Mouse (Mus musculus) embryonic facial prominence, embryonic 11.5 days (tissue): ENCODE data around the gene Vmn2r96. TPM values are rescaled to one million over a fixed set of nuclear protein-coding genes. Genes with fewer than 3 reads are reported as not detected.
"Not testable (repeated sequence)": the region's sequence is repeated elsewhere in the genome, so short reads cannot be mapped to it uniquely, and the experiment has no call there.

Source experiments
- ATAC-seq: fragments of 200-750 bp; cut with Nextera tagmentation; replicated peaks from 2 replicates; pipeline ENCODE4 v1.8.0; 2017; ENCODE audit warnings: low read depth; ENCODE audit not compliant: insufficient number of reproducible peaks, low FRiP score, low TSS enrichment
- DNase-seq: peaks from one replicate; pipeline ENCODE4 v3.0.0-alpha.2; 2015; ENCODE audit warnings: low spot score
- H3K27ac ChIP-seq: fragments of 300-500 bp; sonication (generic); replicated peaks from 2 replicates; pipeline ENCODE4 v1.5.1; 2014; ENCODE audit warnings: mild to moderate bottlenecking, low read depth, low read length, control low read depth
- H3K27me3 ChIP-seq: fragments of 300-500 bp; sonication (generic); 2 replicates; pipeline ENCODE4 v1.6.1; 2014; ENCODE audit warnings: mild to moderate bottlenecking, low read length, moderate library complexity, mixed read lengths; ENCODE audit not compliant: control insufficient read depth, insufficient read depth
- H3K36me3 ChIP-seq: fragments of 300-500 bp; sonication (generic); replicated peaks from 2 replicates; pipeline ENCODE4 v1.6.1; 2014; ENCODE audit warnings: low read depth, mild to moderate bottlenecking, low read length, moderate library complexity, mixed read lengths; ENCODE audit not compliant: control insufficient read depth, insufficient read depth
- H3K4me1 ChIP-seq: fragments of 300-500 bp; sonication (generic); 2 replicates; pipeline ENCODE4 v1.6.1; 2014; ENCODE audit warnings: low read length, mixed read lengths; ENCODE audit not compliant: control insufficient read depth, insufficient read depth
- H3K4me2 ChIP-seq: fragments of 300-500 bp; sonication (generic); 2 replicates; pipeline ENCODE4 v1.6.1; 2014; ENCODE audit warnings: low read depth, mild to moderate bottlenecking, control low read depth, low read length, moderate library complexity
- H3K4me3 ChIP-seq: fragments of 300-500 bp; sonication (generic); 2 replicates; pipeline ENCODE4 v1.5.1; 2014; ENCODE audit warnings: low read depth, low read length, control low read depth
- H3K9ac ChIP-seq: fragments of 300-500 bp; sonication (generic); replicated peaks from 2 replicates; pipeline ENCODE4 v1.6.1; 2014; ENCODE audit warnings: mild to moderate bottlenecking, control low read depth, low read length
- H3K9me3 ChIP-seq: fragments of 300-500 bp; sonication (generic); replicated peaks from 2 replicates; pipeline ENCODE4 v1.6.1; 2016; ENCODE audit warnings: mild to moderate bottlenecking, low read length, inconsistent platforms, mixed read lengths; ENCODE audit not compliant: control insufficient read depth
- WGBS: fragments of 180-500 bp; shearing (Covaris S2); extraction: QIAGEN DNeasy Blood & Tissue Kit; methylation state at CpG from one replicate; pipeline ENCODE4 v1.1.7; 2014; 5-methylcytosine and 5-hydroxymethylcytosine counted together
- polyA plus RNA-seq: library from polyadenylated mRNA; unstranded; fragments of >200 nt; fragmentation: Nextera tagmentation; extraction: Ambion mirVana; gene quantifications from 2 replicates; pipeline ENCODE4 v1.2.1, GENCODE M21; 2014

The Vmn2r96 gene
- not detected in 2 replicates for polyA plus RNA-seq

- not testable (repeated sequence) for ATAC-seq, H3K4me1 ChIP-seq, H3K9me3 ChIP-seq, H3K27me3 ChIP-seq, H3K27ac ChIP-seq, H3K4me2 ChIP-seq, H3K4me3 ChIP-seq, DNase-seq, H3K36me3 ChIP-seq, H3K9ac ChIP-seq
- WGBS = 62% methylated on average over 1 of the region's 1 CpGs
These were observed at the start of gene Vmn2r96 for GRCm38 (mm10) chr17:18572851-18573250. Gene Vmn2r96, plus strand, starts transcription at chr17:18573151.

- H3K9me3 ChIP-seq = 0 out of 2 replicates have a peak, but pooled peaks cover 3% of the 10 kb centered on the region
- H3K4me3 ChIP-seq = no peak overlapping the region
- no peak overlapping the region for H3K4me2 ChIP-seq
These were observed 49.6 kb upstream of the Vmn2r96 start for GRCm38 (mm10) chr17:18523371-18523770.

GRCm38 (mm10) chr17:18523991-18524390 lies 49.0 kb upstream of the Vmn2r96 start:
- WGBS = 69% methylated on average over 1 of the region's 1 CpGs
- no peak overlapping the region for H3K4me2 ChIP-seq
- no peaks in the 10 kb centered on the region for H3K36me3 ChIP-seq
- no peaks in the 10 kb centered on the region for H3K27me3 ChIP-seq
- DNase-seq = no peak
- no peak for ATAC-seq
- H3K27ac ChIP-seq = no peak overlapping the region
- no peak overlapping the region for H3K9ac ChIP-seq
- no peak overlapping the region for H3K4me3 ChIP-seq
- 0 out of 2 replicates have a peak, but pooled peaks cover under 1% of the 10 kb centered on the region for H3K9me3 ChIP-seq
- no peaks in the 10 kb centered on the region for H3K4me1 ChIP-seq

More at GRCm38 (mm10) chr17:18523371-18523770, 49.6 kb upstream of the Vmn2r96 start:
- ATAC-seq (no peak), DNase-seq (no peak)
- Histone ChIP-seq H3K9ac (no peak overlapping the region), H3K27me3 (no peaks in the 10 kb centered on the region), H3K36me3 (no peaks in the 10 kb centered on the region), H3K27ac (no peak overlapping the region), H3K4me1 (no peaks in the 10 kb centered on the region)

- H3K4me1 ChIP-seq, H3K27ac ChIP-seq, H3K36me3 ChIP-seq, H3K9ac ChIP-seq, H3K9me3 ChIP-seq, H3K27me3 ChIP-seq, ATAC-seq, H3K4me3 ChIP-seq, DNase-seq, H3K4me2 ChIP-seq: not testable (repeated sequence)
- 92% methylated on average over 31 of the region's 31 CpGs for WGBS
These were observed 14.5 kb upstream of the Vmn2r96 start for GRCm38 (mm10) chr17:18558212-18559158.

GRCm38 (mm10) chr17:18566186-18566585 lies 6.8 kb upstream of the Vmn2r96 start:
- H3K9me3 ChIP-seq, H3K27ac ChIP-seq, H3K27me3 ChIP-seq, H3K9ac ChIP-seq, H3K4me1 ChIP-seq, H3K4me3 ChIP-seq, DNase-seq, H3K36me3 ChIP-seq, ATAC-seq, H3K4me2 ChIP-seq: not testable (repeated sequence)
- 92% methylated on average over 17 of the region's 17 CpGs for whole genome bisulfite sequencing

- 88% methylated on average over 6 of the region's 6 CpGs for WGBS
- not testable (repeated sequence) for H3K9me3 ChIP-seq
These were observed 42.2 kb downstream of the Vmn2r96 start for GRCm38 (mm10) chr17:18615151-18615550.

GRCm38 (mm10) chr17:18626532-18626931 lies 53.6 kb downstream of the Vmn2r96 start:
- no peak for ATAC-seq
- DNase-seq = no peak
- H3K4me2 ChIP-seq = no peak overlapping the region
- H3K4me3 ChIP-seq = no peak overlapping the region
- H3K27me3 ChIP-seq = no peaks in the 10 kb centered on the region
- no peak overlapping the region for H3K27ac ChIP-seq
- H3K9ac ChIP-seq = no peak overlapping the region
- H3K36me3 ChIP-seq = no peaks in the 10 kb centered on the region
- no peaks in the 10 kb centered on the region; the same call in 1 of the 2 replicates for H3K9me3 ChIP-seq
- H3K4me1 ChIP-seq = no peaks in the 10 kb centered on the region

More at GRCm38 (mm10) chr17:18615151-18615550, 42.2 kb downstream of the Vmn2r96 start:
- not testable (repeated sequence) for H3K27me3 ChIP-seq, H3K27ac ChIP-seq, H3K36me3 ChIP-seq, H3K9ac ChIP-seq, H3K4me3 ChIP-seq, ATAC-seq, H3K4me1 ChIP-seq, DNase-seq, H3K4me2 ChIP-seq
